Mouse (Mus musculus) G1E (cell line): ENCODE data around the gene Gm1043. TPM values are rescaled to one million over a fixed set of nuclear protein-coding genes. Genes with fewer than 3 reads are reported as not detected.
A peak's percentile ranks its signal among the peaks of the same experiment; 100 is the strongest.

ENCODE experiments used
- ATAC-seq: 2 replicates; pipeline ENCODE4 v1.8.0; 2016; ENCODE audit warnings: mild to moderate bottlenecking; ENCODE audit not compliant: insufficient number of reproducible peaks, poor library complexity, low FRiP score, severe bottlenecking; ENCODE audit errors: extremely low read depth
- DNase-seq: peaks from one replicate; pipeline ENCODE4 v3.0.0; 2012; ENCODE audit warnings: low spot score
- H3K27me3 ChIP-seq: 2 replicates; pipeline ENCODE4 v1.6.1; 2012; ENCODE audit warnings: mild to moderate bottlenecking, low read length, inconsistent platforms; ENCODE audit not compliant: insufficient read depth
- H3K36me3 ChIP-seq: replicated peaks from 2 replicates; pipeline ENCODE3; 2012; ENCODE audit warnings: mild to moderate bottlenecking, inconsistent platforms
- H3K4me1 ChIP-seq: 2 replicates; pipeline ENCODE4 v1.6.1; 2012; ENCODE audit warnings: low read depth, low read length, inconsistent platforms, mixed read lengths; ENCODE audit not compliant: insufficient read depth
- H3K4me3 ChIP-seq: 2 replicates; pipeline ENCODE4 v1.5.1; 2012; ENCODE audit warnings: low read depth, mild to moderate bottlenecking, inconsistent platforms, low read length, moderate library complexity, mixed read lengths
- H3K9me3 ChIP-seq: replicated peaks from 2 replicates; pipeline ENCODE4 v1.6.1; 2012; ENCODE audit warnings: inconsistent platforms
- CTCF ChIP-seq: IDR thresholded peaks from 2 replicates; pipeline ENCODE4 v1.5.1; 2012; ENCODE audit warnings: low read depth, low read length, inconsistent platforms, mixed read lengths
- GATA1 ChIP-seq: IDR thresholded peaks from 2 replicates; pipeline ENCODE4 v1.6.1; 2012; ENCODE audit warnings: borderline replicate concordance, low read length, inconsistent platforms, mixed read lengths
- GATA2 ChIP-seq: IDR thresholded peaks from 2 replicates; pipeline ENCODE4 v1.6.1; 2012; ENCODE audit warnings: low read depth, low read length, inconsistent platforms, borderline replicate concordance
- POLR2AphosphoS5 ChIP-seq: IDR thresholded peaks from 2 replicates; pipeline ENCODE4 v1.6.1; 2012; ENCODE audit warnings: low read depth, low read length, inconsistent platforms; ENCODE audit not compliant: insufficient replicate concordance
- TAL1 ChIP-seq: conservative IDR thresholded peaks from 2 replicates; pipeline ENCODE4 v1.6.1; 2012; ENCODE audit warnings: low read depth, low read length, inconsistent platforms, mixed read lengths
- polyA plus RNA-seq: library from polyadenylated mRNA; stranded (reverse); fragments of >175 nt; gene quantifications from 2 replicates; pipeline ENCODE4 v1.2.3, GENCODE M21; 2012
- total RNA-seq, 2 experiments: library from RNA; stranded (forward) in 1 of 2; stranded (reverse) in 1 of 2; fragments of 200-1000 nt in 1 of 2; fragments of >200 nt in 1 of 2; fragmentation: Nextera tagmentation in 1 of 2; gene quantifications; 2 replicates each; pipeline ENCODE4 v1.2.3; 2014 to 2017

Gene Gm1043
- total and polyA plus RNA-seq, 3 experiments, result 0.38 TPM; not detected in 2

DNA sequence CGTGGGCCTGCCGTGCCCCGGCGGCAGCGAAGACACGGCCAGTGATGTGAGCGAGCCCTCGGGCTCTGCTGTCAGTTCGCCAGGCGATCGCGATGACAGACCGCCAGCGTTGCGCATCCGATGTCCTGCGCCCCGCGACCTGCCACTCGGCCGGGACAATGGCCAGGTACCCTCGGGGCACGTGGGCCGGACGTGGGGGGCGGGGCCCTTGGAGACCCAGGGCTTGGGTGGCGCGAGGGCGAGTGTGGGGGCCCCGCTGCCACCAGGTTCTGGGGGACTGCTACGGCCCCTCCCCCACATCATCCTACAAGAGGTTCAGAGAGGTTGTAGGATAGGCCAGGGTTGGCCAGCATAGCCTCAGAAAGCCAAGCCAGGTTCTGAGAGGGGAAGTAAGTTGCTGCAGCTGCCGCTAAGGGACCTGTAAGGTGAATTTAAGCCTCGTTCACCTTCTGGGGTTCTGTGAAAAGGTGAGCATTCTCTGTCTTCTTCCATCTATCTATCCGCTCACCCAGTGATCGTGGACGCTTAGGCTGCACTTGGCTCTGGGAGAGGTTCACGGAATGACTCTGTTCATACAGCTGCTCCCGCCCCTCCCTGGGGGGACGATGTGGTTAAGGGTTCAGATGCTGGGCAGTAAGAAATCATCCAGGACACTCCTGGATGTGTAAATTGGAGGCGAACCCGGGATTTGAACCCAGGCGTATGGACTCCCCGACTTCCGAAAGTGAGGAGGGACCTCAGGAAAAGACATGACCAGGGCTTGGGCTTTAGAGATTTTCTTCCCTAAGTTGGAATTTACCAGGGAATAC is 157.4 kb downstream of the Gm1043 start:
- ATAC-seq, result no peak
- Histone ChIP-seq H3K27me3 (no peaks in the 10 kb centered on the region), H3K4me1 (no peaks in the 10 kb centered on the region), H3K9me3 (peaks cover 71% of the 10 kb centered on the region), H3K36me3 (no peaks in the 10 kb centered on the region), H3K4me3 (peak overlapping the region; percentile 13; the same call in 1 of the 2 replicates)
- no peak for DNase-seq
- TF ChIP-seq GATA1 (no peak), POLR2AphosphoS5 (no peak), CTCF (no peak), TAL1 (no peak), GATA2 (no peak)

DNA sequence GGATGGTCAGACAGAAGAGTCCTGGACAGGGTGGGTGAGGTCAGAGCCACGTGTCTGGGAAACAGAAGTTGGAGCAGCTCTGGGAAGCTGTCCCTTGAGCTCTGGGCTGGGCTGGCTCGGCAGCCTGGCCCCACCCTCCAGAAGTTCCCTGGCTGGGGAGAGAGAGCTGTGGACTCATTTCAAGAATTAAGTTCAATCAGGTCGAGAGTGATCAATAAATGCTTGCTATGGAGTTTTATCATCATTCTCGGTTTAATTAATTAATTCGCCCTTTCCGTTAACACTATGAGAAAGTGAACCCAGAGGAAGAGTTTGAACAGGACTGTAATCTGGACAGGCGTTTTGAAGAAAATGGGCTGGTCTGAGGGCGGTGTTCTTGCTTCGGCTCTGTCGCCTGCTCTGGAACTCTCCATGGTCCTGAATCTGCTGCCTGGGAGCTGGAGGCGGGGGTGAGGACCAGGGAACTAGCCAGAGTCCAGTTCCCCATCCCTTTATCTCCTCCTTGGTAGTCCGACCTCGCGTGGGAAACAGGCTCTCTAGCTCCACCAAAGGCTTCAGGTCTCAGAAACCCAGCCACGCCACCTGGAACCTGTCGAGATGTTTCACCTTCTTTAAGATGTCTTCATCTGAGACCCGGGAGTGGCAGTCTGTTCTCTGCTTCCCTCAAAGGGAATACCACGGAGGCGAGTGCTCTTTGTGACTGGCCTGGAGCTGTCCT is 158.2 kb downstream of the Gm1043 start:
- H3K36me3 ChIP-seq, result no peaks in the 10 kb centered on the region
- no peaks in the 10 kb centered on the region for H3K4me1 ChIP-seq
- no peak overlapping the region for H3K4me3 ChIP-seq
- DNase-seq, result peak; percentile 10
- TF ChIP-seq TAL1, result no peak
- no peak for TF ChIP-seq GATA2
- no peak for TF ChIP-seq GATA1
- TF ChIP-seq CTCF, result no peak
- TF ChIP-seq POLR2AphosphoS5, result no peak
- H3K27me3 ChIP-seq, result no peaks in the 10 kb centered on the region
- peaks cover 72% of the 10 kb centered on the region for H3K9me3 ChIP-seq
- no peak for ATAC-seq

DNA sequence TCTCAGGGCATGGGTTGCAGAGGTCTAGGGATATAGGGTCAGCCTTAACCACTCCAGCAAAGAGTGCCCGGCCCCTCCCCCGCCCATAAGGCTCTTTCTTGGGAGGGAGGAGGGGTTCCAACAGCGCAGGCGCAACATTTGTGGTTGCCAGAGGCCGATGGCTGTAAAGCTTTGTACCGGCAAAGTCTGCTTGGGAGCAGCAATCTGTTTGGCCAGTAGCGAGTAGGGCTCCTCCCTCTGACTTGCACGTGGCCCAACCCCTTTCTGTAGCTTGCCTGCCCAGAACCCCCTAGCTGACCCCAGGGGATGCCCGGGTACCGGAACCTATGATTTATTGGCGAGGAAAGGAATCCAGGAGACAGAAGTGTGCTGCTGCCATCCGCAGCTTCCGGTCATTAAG is 159.0 kb downstream of the Gm1043 start:
- DNase-seq (no peak), ATAC-seq (no peak)
- Histone ChIP-seq H3K9me3 (peaks cover 72% of the 10 kb centered on the region), H3K36me3 (no peaks in the 10 kb centered on the region), H3K4me3 (no peak overlapping the region), H3K4me1 (no peaks in the 10 kb centered on the region), H3K27me3 (no peaks in the 10 kb centered on the region)
- TF ChIP-seq POLR2AphosphoS5 (no peak), CTCF (no peak), TAL1 (no peak), GATA2 (no peak), GATA1 (no peak)

DNA sequence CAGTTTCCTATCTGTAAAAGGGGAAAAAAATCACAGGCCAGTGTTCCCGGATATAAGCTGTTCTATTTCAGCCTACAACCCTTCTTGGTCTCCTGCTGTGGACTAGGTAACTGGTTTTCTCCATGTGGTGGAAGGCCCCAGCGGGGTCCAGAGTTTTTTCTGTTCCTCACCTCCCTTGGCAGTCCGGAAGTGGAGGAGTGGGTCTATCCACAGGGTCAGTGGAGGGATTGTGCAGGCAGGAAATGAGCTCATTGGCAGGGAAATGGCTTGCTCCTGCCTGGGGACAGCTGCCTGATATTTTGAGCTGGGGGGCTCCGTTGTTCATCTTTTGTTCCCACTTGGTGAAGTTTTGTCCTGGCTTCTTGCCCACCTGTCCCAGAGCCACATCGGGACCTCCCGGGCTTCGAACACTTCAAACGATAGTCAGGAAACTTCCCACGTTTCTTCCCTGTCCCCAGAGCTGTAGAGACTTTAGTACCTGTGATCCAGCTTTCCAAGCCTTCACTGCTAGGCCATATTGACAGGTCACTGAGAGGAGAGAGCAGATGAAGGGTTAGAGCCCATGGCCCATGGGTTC is 159.6 kb downstream of the Gm1043 start:
- peaks cover 72% of the 10 kb centered on the region for H3K9me3 ChIP-seq
- no peaks in the 10 kb centered on the region for H3K36me3 ChIP-seq
- no peaks in the 10 kb centered on the region for H3K4me1 ChIP-seq
- H3K27me3 ChIP-seq, result no peaks in the 10 kb centered on the region
- no peak for ATAC-seq
- TF ChIP-seq POLR2AphosphoS5, result no peak
- TF ChIP-seq GATA1, result no peak
- TF ChIP-seq TAL1, result no peak
- TF ChIP-seq CTCF, result no peak
- TF ChIP-seq GATA2, result no peak
- no peak overlapping the region for H3K4me3 ChIP-seq
- no peak for DNase-seq

DNA sequence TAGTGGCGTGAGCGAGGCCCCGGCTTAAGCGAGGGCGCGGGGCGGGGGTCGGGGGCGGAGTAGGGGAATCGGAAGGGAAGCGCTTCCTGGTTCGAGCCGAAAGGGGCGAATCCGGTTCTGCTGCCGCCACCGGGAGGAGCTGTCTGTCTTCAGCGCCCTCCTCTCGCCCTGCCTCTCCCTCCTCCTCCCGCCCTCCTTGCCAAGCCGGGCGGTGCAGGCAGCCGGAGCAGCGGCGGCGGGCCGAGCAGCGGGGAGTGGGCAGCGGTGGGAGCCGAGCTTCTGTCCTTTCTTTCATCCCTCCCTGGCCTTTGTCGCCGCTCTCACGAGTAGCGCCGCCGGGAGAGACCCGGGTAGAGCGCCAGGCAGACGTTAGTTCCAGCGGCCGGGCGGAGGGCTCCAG is 160.5 kb downstream of the Gm1043 start:
- Histone ChIP-seq H3K4me1 (no peaks in the 10 kb centered on the region), H3K36me3 (no peaks in the 10 kb centered on the region), H3K27me3 (no peaks in the 10 kb centered on the region), H3K9me3 (peaks cover 67% of the 10 kb centered on the region), H3K4me3 (no peak overlapping the region)
- ATAC-seq, result no peak
- DNase-seq, result no peak
- TF ChIP-seq GATA2, result no peak
- no peak for TF ChIP-seq TAL1

DNA sequence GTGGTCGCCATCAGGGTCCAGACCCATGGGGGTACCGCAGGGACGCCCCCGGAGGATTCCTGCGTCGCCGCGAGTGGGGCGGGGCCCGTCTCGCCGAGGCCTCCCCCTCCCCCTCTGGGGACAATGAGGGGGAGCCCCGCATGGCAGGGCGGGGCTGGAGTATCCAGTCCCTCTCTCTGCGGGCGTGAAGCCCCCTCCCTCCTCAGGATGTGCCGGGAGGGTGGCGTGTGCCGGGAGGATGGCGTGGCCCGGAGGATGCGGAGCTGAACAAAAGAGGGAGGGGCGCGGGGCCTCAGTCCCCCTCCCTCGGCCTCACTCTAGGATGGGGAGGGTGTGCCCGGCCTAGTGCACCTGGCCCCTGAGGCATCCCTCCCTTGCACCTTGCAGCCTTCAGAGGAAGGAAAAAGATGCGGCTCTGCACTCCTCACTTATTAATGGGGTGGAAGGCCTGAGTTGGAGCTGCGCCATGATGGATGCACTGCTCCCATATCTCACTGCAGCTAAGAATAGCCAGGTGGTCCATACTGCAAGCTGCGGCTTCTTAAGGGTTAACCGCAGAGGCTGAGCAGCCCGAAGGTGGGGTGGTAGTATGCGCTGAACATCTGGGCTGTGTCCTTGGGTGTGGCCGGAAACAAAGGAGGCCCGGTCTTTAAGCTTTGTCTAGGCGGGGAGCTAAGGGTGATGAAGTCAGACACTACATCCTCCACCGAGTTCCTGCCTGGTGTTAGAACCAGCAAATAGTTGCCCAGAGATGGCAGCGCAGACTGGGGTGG is 161.2 kb downstream of the Gm1043 start:
- Histone ChIP-seq H3K27me3 (no peaks in the 10 kb centered on the region), H3K36me3 (no peaks in the 10 kb centered on the region), H3K4me1 (no peaks in the 10 kb centered on the region), H3K4me3 (no peak overlapping the region), H3K9me3 (peaks cover 61% of the 10 kb centered on the region)
- DNase-seq (no peak), ATAC-seq (no peak)
- no peak for TF ChIP-seq GATA2
- TF ChIP-seq TAL1, result no peak
- TF ChIP-seq POLR2AphosphoS5, result no peak
- TF ChIP-seq CTCF, result no peak
- TF ChIP-seq GATA1, result no peak
